Mouse (Mus musculus): Measurements from ENCODE around the gene Pgm2.

Pgm2 gene

DNA sequence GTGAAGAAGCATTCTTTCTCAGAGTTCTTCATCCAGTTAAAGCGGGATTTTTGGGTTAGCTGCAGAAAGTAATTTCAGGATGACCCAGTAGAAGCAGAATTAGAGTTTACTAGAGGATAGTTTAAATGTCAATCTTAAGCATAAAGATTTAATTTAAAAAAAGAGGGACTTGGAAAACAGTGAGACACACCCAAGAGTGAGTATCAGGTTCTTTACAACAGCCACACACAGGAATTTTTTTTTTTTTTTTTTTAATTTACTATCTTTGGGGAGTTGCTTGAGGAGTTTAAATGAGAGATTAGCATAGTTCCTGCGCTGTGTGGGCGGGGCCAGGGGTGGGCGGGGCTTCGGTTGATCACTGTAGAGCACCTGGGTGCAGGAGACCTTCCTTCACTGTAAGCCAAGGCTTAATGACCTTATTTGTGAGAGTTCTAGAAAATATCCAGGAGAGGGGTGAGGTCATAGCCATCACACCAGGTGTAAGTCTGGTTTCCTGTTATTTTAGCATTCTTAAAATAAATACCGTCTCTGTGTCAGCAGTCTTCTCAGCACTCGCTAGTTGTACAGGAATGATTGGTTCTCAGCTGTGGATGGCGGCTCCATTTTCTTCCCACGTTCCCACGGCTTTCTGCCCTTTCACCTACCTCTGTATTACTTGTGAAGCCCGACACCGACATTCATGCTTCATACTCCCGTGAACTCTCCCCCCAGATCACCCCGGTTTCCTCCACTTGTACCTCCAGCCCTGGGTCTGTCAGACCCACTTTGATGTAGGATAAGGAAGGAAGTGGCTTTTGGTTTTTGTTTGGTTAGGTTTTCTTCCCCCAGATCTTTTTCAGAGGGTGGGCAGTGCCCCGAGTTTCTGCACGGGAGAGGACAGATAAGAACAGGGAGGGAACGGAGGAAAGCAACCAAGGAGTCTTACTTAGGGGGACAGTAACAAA lies 56.7 kb downstream of the Pgm2 start:
- no peak for DNase-seq

- DNase-seq, result no peak
These were observed 60.6 kb downstream of the Pgm2 start for GRCm38 (mm10) chr5:64153319-64153718.

DNA sequence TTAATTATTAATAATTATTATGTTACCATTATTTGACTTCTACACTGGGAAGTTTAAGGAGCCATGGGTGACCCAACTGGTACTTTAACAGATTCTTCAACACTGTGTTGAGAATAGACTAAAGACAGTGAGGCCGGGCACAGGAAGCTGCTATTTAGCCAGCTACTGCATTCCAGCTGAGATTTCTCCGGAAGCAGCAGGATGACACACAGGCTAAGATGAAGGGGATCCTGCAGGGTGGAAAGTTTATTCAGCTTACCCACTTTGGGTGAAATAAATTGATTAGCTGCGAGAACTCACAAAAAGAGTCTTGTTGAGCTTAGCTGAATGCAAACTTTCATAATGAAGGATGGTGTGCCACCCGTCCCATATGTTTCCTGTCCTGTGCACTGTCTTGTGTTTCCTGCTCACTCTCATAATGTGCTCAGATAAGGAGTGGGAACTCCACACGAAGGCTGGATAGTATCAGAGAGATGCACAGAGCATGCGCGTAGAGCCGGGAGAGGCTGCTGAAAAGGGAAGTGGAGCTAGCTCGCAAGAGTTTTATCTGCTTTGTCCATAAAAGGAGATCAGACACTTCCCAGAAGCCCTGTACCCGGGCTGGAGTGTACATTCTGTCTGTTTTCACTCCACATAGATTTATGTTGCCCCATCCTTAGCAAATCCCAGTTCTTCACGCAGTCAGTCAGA lies 63.3 kb downstream of the Pgm2 start, which contains the start of gene Tbc1d1:
Tbc1d1 (plus strand) TSS at position 445 of the 690 bp plus-strand sequence.
- DNase-seq, result peak; percentile 74 to 81

DNA sequence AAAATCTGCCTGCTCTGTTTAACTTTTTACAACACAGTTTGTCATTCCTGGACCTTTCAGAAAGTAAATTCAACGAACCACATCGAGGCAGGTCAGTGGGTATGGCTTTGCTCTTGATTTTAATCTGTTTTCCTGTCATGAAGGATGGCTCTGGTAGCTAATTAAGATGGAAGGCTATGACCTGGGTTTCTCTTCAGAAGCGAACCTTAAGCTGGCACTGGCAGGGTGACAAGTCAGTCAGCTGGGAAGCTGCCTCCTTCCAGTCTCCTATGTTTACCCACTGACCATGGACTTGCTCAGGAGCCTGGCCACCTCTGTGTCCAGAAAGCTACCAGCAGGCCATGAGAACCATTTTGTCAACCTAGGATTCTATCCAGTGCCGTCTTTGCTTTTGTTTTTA lies 63.8 kb downstream of the Pgm2 start:
- peak; percentile 41 to 47 for DNase-seq

DNA sequence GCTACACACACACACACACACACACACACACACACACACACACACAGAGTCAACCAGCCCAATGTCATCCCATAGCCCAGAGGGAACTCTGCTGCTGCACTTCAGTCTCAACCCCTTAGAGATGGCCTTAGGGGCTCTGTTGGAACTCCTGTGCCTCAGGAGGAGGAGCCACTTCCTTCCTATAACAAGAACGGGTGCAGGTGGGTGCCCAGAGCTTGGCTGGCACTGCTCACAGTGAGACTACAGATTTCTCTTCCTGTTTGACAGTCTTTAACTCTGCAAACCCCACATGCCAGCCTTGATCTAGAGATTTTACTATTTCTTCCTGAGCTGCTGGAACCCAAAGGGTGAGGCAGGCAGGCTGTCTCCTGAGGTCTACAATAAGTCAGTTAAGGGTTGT lies 65.2 kb downstream of the Pgm2 start:
- DNase-seq, result no peak

- DNase-seq, result no peak
These were observed 65.8 kb downstream of the Pgm2 start for GRCm38 (mm10) chr5:64158501-64158900.

- peak in 1 of 2 experiments; percentile 13 for DNase-seq
These were observed 66.5 kb downstream of the Pgm2 start for GRCm38 (mm10) chr5:64159065-64159780.

- peak; percentile 73 to 82 for DNase-seq
These were observed 67.3 kb downstream of the Pgm2 start for GRCm38 (mm10) chr5:64159781-64160704.

- peak; percentile 10 to 22 for DNase-seq
These were observed 68.1 kb downstream of the Pgm2 start for GRCm38 (mm10) chr5:64160705-64161391.

DNA sequence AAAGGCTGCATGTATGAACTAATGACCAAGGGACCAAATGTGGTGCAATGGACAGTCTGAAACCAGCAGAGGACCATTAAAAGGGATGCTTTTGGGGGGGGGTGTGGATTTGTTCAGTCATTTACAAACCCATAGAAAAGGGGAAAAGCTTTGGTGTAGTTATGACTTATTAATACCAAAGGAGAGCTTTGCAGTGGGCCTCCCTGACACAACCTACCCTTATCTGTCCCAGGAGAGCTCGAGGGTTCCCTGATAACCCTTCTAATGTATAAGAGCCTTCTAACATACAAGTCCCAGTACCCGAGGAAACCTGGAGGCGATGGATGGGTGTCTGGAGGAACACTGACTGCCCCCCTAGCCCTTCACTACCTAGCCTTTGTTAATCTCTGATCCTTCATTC lies 69.2 kb downstream of the Pgm2 start:
- DNase-seq, result no peak

DNA sequence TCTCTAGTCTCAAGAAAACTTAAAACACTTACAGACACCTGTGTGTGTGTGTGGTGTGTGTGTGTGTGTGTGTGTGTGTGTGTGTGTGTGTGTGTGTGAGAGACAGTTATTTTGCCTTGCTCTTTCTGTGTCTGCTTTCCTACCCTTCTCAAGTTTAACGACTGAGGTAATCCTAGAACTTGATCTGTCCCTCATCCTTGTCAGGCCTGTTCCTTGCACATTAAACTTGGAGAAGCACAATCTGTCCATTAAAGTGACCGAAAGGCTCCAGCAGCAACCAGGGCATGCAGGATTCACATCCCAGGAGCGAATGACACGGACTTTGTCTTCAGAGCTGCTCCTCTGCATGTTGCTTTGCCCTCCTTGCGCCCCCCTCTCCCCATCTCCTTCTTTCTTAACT lies 69.8 kb downstream of the Pgm2 start:
- DNase-seq, result no peak

GRCm38 (mm10) chr5:64164414-64164813 lies 71.7 kb downstream of the Pgm2 start:
- DNase-seq, result no peak

DNA sequence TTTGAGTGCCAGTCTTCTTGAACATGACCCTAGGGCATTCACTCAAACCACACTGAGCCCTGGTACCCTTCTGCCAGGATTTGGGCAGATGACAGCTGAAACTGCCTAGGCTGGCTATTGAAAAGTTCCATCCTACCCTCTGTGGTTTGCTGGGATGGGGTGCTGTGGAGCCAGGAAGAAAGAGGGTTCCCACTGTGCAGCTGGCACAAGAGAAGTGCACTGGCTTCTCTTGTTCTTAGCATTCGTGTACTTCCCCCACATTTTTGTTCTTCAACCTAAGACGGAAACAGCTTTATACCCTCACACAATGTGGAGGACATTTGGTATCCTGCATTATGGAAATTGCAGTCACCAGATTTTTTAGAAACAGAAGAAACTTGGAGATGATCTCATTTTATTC lies 73.1 kb downstream of the Pgm2 start:
- DNase-seq, result no peak

- no peak for DNase-seq
These were observed 76.3 kb downstream of the Pgm2 start for GRCm38 (mm10) chr5:64168990-64169540.

DNA sequence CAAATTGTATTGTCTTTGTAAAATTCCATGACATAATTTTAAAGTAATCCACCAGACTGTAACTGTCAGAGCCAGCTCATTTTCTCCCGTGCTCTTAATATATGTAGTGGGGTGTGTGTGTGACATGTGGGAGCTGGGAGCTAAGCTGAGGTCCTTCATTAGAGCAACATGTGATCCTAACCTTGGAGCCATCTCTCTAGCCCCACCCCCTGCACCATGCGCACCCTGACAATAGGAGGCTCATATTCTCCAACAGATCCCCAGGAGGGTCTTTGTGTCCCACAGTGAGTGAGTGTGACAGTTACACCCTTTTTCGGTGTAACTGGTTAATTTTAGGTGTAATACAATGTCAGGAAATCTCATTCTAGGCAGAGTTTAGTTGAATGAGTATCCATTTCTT lies 80.1 kb downstream of the Pgm2 start:
- no peak for DNase-seq

DNA sequence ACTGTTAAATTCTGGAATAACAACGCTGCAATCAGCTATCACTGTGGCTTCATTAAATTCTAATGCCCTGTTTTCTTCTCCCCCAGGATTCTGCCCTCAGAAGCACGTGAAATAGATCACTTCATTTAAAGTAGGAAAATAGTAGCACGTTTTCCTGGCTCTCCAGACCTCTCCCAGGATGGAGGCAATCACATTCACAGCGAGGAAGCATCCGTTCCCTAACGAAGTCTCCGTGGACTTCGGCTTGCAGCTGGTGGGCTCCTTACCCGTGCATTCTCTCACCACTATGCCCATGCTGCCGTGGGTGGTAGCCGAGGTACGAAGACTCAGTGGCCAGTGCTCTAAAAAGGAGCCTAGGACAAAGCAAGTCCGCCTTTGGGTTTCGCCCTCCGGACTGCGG lies 80.6 kb downstream of the Pgm2 start:
- DNase-seq, result no peak

DNA sequence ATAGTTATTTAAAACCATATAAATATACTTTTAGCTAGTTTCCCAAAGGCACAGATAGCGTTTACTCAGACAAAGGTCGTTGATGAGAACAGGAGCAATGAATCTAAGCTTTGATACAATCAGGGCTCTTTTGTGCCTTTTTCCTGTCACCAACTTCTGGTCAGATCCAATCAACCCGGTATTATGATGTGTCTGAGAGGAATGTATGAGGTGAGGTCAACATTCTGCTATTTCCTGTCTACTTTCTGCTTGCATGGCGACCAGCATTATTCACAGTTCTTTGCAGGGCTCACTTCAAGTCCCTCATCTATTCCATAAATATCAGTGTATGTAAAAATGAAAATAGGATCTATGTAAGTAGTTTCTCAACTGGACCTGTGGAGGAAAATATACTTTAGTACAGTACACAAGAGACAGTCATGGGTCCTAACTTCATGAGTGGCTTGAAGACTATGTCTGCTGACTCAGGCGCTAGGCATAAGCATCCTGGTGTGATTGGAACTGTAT lies 81.7 kb downstream of the Pgm2 start:
- DNase-seq, result no peak
